Mouse (Mus musculus): ENCODE data around the gene Zfp65.
"Not testable (repeated sequence)": the region's sequence is repeated elsewhere in the genome, so short reads cannot be mapped to it uniquely, and the experiment has no call there.

The Zfp65 gene

DNA sequence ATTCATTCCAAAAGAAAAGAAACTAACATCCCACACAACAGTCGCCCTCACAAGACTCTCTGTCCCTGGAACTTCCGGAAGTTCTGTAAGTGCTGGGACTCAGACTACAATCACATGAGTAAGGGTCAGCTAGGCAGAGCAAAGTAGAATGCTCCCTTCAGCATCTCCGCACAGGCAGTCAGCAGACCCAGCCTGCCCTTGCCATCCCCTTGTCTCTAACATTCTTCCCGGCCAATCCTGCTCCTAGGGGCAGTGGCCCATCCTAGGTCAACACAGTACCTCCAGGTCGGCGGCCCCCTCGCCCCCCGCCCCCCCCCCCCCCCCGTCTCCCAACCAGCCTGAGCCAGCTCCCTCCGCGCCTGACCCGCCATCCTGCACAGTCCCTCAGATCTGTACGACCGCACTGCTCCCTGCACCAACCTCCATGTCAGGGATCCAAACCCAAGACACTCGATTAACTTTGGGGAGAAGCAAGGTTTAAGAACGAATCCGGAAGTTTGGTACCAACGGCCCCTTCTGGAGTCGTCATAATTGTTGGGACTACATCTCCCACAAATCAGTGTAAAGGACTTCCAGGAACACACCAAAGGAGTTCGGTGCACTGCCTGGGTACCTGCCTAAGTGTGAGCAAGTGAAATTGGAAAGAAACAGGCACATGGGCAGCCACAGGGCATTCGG, at the start of gene Zfp65:
Gene Zfp65, minus strand, starts transcription at position 533 of the 678 bp plus-strand sequence.
- peak; percentile 46 to 49 for DNase-seq (ENCODE audit: low spot score in 2 of 2)

- no peak for DNase-seq (ENCODE audit: low spot score in 2 of 2)
These were observed 34.2 kb upstream of the Zfp65 start for GRCm38 (mm10) chr13:67763031-67763768.

DNA sequence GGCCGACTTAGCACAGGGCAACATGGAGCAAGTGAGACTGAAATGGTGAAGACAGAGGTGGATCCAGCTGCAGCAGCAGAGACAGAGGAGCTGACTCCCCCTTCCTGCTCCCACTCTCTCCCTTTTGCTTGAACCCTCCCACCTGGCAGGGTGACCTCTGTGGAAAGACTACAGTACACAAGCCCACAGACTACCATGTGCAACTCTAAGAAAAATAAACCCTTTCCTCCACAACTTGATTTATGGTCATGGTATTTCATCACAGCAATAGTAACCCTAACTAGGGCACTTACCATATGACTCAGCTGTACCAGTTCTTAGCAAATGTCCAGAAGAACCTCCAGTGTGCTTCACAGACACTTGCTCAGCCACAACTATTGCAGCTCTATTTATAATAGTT, 31.0 kb upstream of the Zfp65 start:
- DNase-seq (ENCODE audit: low spot score in 2 of 2), result no peak

DNA sequence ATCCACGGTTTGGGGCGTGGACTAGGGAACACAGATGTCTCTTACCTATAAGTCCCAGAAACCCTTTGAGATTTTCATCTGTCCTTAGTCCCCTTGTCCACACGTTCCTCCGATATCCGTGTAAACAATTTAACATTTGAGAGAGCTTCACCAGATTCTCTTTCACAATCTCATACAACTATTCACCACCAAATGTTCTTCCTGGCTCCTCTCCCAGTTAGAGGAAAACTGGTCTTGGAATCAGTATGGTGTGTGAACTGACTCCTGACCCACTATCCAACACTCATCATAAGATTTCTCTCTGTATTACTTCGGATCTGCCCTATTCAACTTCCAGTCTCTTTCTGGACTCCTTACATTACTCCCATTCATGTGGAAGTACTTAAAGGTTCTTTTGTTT, 26.8 kb upstream of the Zfp65 start:
- DNase-seq (ENCODE audit: low spot score in 2 of 2), result no peak

- peak; percentile 12 to 45 for DNase-seq (ENCODE audit: low spot score in 2 of 2)
These were observed 25.6 kb upstream of the Zfp65 start, which contains the start of gene Zfp85 for GRCm38 (mm10) chr13:67754333-67755306. Zfp85 (minus strand) TSS chr13:67755228.

DNA sequence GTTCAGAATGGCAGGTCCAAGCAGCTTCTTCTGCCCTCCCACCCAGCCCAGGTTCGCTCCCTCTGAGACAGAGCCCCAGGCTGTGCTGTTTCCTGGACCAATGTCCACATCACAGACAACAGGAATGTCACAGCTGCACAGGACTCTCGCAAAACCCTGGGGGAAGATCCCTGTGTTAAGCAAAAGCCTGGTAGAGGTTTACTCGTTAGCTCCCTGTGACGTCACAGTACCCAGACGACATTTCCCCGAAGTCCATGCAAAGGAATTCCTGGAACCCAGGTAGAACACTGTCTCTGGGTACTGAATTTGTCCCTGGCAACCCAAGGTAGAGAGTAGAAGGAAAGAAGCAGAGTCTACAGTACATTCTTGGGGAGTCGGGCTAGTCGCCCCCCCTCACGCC, 14.9 kb upstream of the Zfp65 start:
- no peak for DNase-seq (ENCODE audit: low spot score in 2 of 2)

- no peak for DNase-seq (ENCODE audit: low spot score in 2 of 2)
These were observed 14.0 kb upstream of the Zfp65 start for GRCm38 (mm10) chr13:67742941-67743340.

GRCm38 (mm10) chr13:67734391-67734790, 5.4 kb upstream of the Zfp65 start:
- DNase-seq (ENCODE audit: low spot score in 2 of 2), result not testable (repeated sequence)

GRCm38 (mm10) chr13:67729441-67729840, 468 bp upstream of the Zfp65 start:
- peak; percentile 16 to 17 for DNase-seq (ENCODE audit: low spot score in 2 of 2)

GRCm38 (mm10) chr13:67728106-67728505, 867 bp downstream of the Zfp65 start:
- no peak for DNase-seq (ENCODE audit: low spot score in 2 of 2)

DNA sequence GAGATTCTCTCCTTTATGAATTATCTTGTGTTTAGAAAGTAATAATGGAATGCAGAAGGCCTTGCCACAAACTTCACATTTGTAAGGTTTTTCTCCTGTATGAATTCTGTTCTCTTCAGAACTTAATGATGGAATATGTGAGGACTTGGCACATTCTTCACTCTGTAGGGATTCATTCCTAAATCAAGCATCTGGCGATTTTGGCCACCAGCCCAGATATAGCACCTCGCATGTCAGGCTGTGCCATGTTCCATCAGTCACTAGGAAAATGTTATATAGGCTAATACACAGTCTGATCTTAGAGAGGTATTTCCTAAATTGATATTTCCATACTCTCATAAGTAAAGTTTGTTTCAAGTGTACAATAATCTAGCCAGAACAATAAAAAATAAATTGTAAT, 3.6 kb downstream of the Zfp65 start:
- DNase-seq (ENCODE audit: low spot score in 2 of 2), result not testable (repeated sequence)

GRCm38 (mm10) chr13:67723848-67724479, 5.0 kb downstream of the Zfp65 start:
- DNase-seq (ENCODE audit: low spot score in 2 of 2), result peak; percentile 84 to 87

GRCm38 (mm10) chr13:67686971-67687370, 42.0 kb downstream of the Zfp65 start, which contains the start of gene Zfp738:
Zfp738 (minus strand) TSS chr13:67687071.
- DNase-seq (ENCODE audit: low spot score in 2 of 2), result no peak

DNA sequence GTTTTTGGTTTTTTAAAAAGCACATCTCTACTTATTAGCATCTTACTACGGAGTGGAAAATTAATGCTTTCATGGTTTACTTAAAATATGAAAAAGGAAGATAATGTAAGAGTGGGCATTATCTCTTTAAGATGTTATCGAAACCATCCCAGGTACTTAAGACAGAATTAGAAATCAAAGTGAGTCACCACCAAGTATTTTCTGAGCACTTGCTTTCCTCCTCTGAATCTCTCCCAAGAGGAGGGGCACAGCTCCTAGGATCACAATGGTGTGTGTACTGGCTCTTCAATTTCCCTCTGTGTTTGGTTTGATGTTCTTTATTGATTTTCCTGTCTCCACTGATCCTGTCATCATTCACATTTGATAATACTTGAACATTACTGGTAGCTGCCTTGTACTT, 45.1 kb downstream of the Zfp65 start:
- DNase-seq (ENCODE audit: low spot score in 2 of 2), result not testable (repeated sequence)

GRCm38 (mm10) chr13:67682959-67683735, 45.8 kb downstream of the Zfp65 start:
- peak; percentile 71 to 79 for DNase-seq (ENCODE audit: low spot score in 2 of 2)

DNA sequence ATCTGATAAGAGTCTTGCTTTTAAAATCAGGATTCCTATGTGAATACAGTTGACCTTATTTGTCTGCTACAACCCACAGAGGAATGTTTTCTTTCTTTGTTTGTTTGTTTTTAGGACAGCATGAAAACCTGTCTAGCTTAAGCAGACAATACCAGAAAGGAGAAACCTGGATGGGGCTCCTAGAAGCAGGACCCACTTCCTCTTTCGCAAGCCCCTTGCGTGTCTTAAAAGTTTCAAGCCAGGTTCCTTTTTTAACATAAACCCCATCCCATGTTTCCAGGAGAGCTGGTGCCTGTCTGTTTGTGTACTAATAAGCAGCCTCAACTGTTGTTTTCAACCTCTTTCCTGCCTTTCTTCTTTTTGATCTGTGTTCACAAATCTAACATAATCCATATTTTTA, 54.1 kb downstream of the Zfp65 start:
- DNase-seq (ENCODE audit: low spot score in 2 of 2), result no peak
